Mouse (Mus musculus): ENCODE data around the gene Gli1. TPM values are rescaled to one million over a fixed set of nuclear protein-coding genes. Genes with fewer than 3 reads are reported as not detected.

Gli1 gene
- total RNA-seq, 2 experiments from 2014 or later = 1.0 to 2.6 TPM

- no peak for DNase-seq
- intact Hi-C loops (cut with DNase I) = loop anchor here (5.0 kb wide), 1 partner anchor 382 kb away; the partner anchor contains the start of genes Nab2 and Nemp1
Observed at GRCm38 (mm10) chr10:127284724-127285500, 56.9 kb downstream of the Gli1 start.

DNA sequence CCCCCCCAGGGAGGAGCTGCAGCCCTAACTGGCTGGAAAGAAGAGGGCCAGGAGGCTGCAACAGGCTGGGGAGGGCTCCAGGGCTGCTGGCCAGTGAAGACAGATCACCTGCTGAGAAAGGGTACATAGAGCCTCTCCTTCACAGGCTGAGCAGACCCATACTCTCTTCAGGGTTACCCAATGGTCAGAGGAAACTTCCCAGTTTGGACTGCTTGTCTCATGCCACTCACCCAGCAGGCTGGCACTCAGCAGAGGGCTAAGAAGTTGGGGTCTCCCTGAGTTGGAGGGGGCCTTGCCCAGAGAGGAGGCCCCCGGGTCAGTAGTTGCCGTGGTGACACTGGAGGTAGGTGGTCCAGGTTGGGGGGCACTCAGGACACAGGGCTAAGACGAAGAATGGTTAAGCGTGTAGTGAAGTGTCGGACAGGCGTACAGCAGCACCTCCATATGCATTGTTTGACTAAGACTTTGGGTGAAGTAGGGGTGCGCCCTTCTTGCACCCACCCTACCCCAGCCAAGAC is 57.6 kb downstream of the Gli1 start:
- intact Hi-C loops (cut with DNase I) = no loop called here
- DNase-seq = no peak

GRCm38 (mm10) chr10:127282620-127283215 is 59.1 kb downstream of the Gli1 start:
- intact Hi-C loops (cut with DNase I) = no loop called here
- no peak for DNase-seq

DNA sequence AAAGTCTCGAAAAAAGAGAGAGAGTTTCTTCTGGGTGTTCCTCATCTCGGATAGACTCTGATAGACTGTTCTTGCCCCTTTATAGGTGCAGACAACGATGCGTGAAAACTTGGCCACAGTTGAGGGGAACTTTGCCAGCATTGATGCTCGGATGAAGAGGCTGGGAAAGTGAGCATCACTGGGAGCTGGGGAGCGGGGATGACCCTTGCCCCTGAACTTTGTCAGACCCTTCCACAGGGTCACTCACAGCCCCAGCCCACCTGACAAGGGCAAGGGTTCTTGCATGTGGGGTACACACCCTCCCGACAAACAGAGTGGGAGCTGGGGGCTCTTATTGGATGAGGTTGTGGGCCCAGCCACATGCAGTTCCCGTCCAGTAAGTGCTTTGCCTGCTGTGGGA is 60.5 kb downstream of the Gli1 start:
- intact Hi-C loops (cut with DNase I) = no loop called here
- DNase-seq = no peak

Other genes with a start within 250 kb of the Gli1 start
- 10 to 100 TPM; 25.2 to 29.7 TPM for gene Os9, start 220.8 kb downstream of the Gli1 start, total RNA-seq (2021)
- 1 to 10 TPM; 1.6 to 2.7 TPM for gene B4galnt1, start 176.7 kb downstream of the Gli1 start, total RNA-seq (2021)
- gene Slc26a10, start 161.3 kb downstream of the Gli1 start, total RNA-seq (2021) = 10 to 100 TPM; 17.2 to 23.1 TPM
- gene Arhgef25, start 151.9 kb downstream of the Gli1 start, total RNA-seq (2021) = 10 to 100 TPM; 12.4 to 12.8 TPM
- gene Dtx3, start 146.2 kb downstream of the Gli1 start, total RNA-seq (2021) = 10 to 100 TPM; 25.8 to 29.4 TPM
- gene Pip4k2c, start 130.4 kb downstream of the Gli1 start, total RNA-seq (2021) = 10 to 100 TPM; 26.9 to 29.9 TPM
- gene Kif5a, start 78.6 kb downstream of the Gli1 start, total RNA-seq (2021) = under 1 TPM; 0.41 to 0.92 TPM
- 100 to 1,000 TPM; 144 to 154 TPM for gene Dctn2, start 75.6 kb downstream of the Gli1 start, total RNA-seq (2021)
- 10 to 100 TPM; 22.0 to 24.2 TPM for gene Mbd6, start 53.0 kb downstream of the Gli1 start, total RNA-seq (2021)
- gene Mars, start 30.2 kb downstream of the Gli1 start, total RNA-seq (2021) = 10 to 100 TPM; 41.0 to 46.4 TPM
- gene Arhgap9, start 20.0 kb downstream of the Gli1 start, total RNA-seq (2021) = 1 to 10 TPM; 3.1 to 3.6 TPM
- not detected for gene Inhbe, start 12.4 kb upstream of the Gli1 start, total RNA-seq (2021)
- gene Inhbc, start 28.5 kb upstream of the Gli1 start, total RNA-seq (2021) = not detected
- 100 to 1,000 TPM; 150 to 169 TPM for gene R3hdm2, start 38.4 kb upstream of the Gli1 start, total RNA-seq (2021)
- gene Stac3, start 159.7 kb upstream of the Gli1 start, total RNA-seq (2021) = under 1 TPM; 0.51 to 0.64 TPM
- 10 to 100 TPM; 26.0 to 27.6 TPM for gene Ndufa4l2, start 173.0 kb upstream of the Gli1 start, total RNA-seq (2021)
- 10 to 100 TPM; 43.8 to 44.3 TPM for gene Shmt2, start 180.5 kb upstream of the Gli1 start, total RNA-seq (2021)
- gene Nxph4, start 192.6 kb upstream of the Gli1 start, total RNA-seq (2021) = under 1 TPM; 0.28 to 0.41 TPM

Data from heart, postnatal 36 days (tissue).